Mouse (Mus musculus): Measurements from ENCODE around the gene CN725425. TPM values are rescaled to one million over a fixed set of nuclear protein-coding genes. Genes with fewer than 3 reads are reported as not detected.

The CN725425 gene
- polyA plus RNA-seq, 1 experiment from 2014 or later, result not detected

DNA sequence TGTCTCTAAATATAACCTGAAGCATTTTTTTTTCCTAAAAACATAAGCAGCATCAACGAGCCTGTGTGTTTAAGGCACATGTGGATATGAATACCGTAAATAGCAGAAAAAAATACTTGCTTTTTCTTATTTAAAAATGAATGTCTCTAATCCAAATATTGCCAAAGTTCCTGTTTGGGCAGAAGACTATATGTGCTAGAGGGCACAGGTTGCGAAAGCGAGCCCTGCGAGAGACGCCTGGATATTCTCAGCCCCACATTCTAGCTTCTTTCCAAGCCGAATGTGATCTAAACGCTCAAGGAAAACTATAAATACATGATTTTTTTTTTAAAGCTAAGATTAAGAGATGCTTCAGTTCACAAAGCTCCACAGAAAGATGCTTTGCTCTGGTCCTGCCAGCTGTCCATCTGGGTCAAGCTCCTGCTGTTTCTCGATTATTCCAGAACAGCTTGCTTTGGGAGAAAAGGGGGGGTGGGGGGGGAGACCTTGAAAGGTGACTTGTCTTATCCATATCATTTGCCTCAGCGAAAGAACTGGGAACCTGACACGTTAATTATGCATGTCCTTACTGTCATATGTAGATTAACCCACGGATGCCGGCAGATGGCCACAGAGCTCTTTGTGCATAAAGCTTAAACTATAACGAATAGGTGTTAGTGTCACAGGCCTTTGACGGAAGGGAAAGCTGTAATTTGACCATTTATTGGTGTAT, 19.2 kb upstream of the CN725425 start:
- H3K4me3 ChIP-seq, result no peak overlapping the region
- no peaks in the 10 kb centered on the region for H3K36me3 ChIP-seq (replicated peaks)
- no peaks in the 10 kb centered on the region for H3K27me3 ChIP-seq (replicated peaks)
- H3K4me2 ChIP-seq, result no peak overlapping the region
- no peak for ATAC-seq (replicated peaks)
- no peak overlapping the region for H3K27ac ChIP-seq
- no peak overlapping the region for H3K9ac ChIP-seq
- 44% methylated on average over 15 of the region's 15 CpGs for WGBS
- 0 out of 2 replicates have a peak, but pooled peaks cover 4% of the 10 kb centered on the region for H3K4me1 ChIP-seq
- no peaks in the 10 kb centered on the region for H3K9me3 ChIP-seq

DNA sequence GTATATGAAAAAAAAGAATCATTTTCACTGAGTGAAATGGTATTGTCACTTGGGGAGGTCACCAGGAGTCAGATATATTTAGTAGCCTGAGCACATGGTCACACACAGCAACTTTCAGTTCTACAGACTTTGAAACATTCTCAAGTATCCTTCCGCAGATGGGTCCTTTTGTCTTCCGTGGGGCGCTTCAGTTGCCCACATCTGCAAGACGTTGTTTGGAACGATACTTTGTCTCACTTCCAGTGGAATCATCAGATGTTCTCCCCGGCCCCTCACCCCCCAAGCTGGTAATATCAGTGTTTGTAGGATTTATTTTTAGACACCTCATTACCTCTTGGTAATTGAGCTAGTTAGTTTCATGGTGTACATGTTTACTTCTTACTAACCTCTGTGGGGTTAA, 12.9 kb upstream of the CN725425 start:
- Histone ChIP-seq H3K36me3 (replicated peaks) (no peaks in the 10 kb centered on the region), H3K4me1 (peaks cover 16% of the 10 kb centered on the region), H3K9me3 (no peaks in the 10 kb centered on the region), H3K27ac (no peak overlapping the region), H3K4me3 (no peak overlapping the region), H3K9ac (no peak overlapping the region), H3K27me3 (replicated peaks) (no peaks in the 10 kb centered on the region), H3K4me2 (no peak overlapping the region)
- WGBS, result 82% methylated on average over 6 of the region's 6 CpGs
- ATAC-seq (replicated peaks), result no peak

DNA sequence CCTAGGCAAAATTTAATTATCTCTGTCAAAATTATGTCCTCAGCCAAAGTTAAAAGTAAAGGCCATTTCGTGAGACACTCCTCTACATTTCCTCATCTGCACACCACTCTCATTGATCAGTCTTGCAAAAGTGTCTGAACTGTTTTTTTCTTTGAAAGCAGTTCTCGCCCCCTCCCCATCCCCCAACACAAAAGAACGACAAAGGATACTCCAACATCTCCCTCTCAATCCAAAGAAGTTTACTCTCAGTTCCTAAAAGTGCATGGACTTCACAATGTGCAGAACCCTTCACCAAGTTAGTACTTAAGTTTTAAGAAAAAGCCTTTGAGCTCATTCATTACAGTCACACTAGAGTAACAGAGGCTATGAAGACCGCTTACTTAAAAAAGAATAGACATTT, 9.3 kb upstream of the CN725425 start:
- Histone ChIP-seq H3K36me3 (replicated peaks) (no peaks in the 10 kb centered on the region), H3K9me3 (no peaks in the 10 kb centered on the region), H3K4me3 (peak overlapping the region; percentile 55), H3K27me3 (replicated peaks) (no peaks in the 10 kb centered on the region), H3K4me2 (peak overlapping the region; percentile 93), H3K4me1 (peaks cover 19% of the 10 kb centered on the region), H3K9ac (peak overlapping the region; percentile 58; the same call in 1 of the 2 replicates), H3K27ac (no peak overlapping the region)
- no peak for ATAC-seq (replicated peaks)
- 9% methylated on average over 4 of the region's 4 CpGs for WGBS

DNA sequence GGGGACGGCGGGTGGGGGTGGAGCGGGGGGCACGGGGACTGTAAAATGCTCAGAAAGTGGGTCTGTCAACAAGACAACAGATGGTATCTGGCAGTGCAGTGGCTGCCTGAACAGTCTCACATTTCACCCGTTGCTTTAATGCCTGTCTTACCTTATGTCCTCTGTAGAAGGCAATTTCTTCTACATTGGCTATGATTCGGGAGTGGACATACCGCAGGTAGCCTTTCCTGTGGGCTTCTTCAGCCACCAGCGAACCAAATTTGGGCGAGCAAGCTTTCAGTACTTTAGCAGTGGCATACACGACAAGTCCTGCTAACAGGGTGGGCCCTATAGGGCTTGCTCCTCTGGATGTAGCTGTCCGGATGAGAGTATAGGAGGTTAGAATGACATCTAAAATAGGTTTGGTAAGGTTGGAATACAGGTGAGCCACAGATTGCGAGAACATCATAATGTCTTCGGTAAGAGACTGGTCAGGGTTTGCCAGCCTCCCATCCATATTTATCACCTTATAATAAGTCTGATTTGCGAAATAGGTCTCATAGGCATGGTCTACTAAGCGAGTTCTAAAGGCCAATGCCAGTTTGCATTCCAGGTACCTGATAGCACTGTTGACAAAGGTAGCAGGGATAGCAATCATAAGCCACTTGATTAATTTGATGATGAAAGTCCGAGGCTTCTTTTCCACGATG, 8.6 kb upstream of the CN725425 start:
- Histone ChIP-seq H3K4me1 (peaks cover 19% of the 10 kb centered on the region), H3K27me3 (replicated peaks) (no peaks in the 10 kb centered on the region)
- peak; percentile 18; the same call in 1 of the 2 replicates for ATAC-seq (replicated peaks)

DNA sequence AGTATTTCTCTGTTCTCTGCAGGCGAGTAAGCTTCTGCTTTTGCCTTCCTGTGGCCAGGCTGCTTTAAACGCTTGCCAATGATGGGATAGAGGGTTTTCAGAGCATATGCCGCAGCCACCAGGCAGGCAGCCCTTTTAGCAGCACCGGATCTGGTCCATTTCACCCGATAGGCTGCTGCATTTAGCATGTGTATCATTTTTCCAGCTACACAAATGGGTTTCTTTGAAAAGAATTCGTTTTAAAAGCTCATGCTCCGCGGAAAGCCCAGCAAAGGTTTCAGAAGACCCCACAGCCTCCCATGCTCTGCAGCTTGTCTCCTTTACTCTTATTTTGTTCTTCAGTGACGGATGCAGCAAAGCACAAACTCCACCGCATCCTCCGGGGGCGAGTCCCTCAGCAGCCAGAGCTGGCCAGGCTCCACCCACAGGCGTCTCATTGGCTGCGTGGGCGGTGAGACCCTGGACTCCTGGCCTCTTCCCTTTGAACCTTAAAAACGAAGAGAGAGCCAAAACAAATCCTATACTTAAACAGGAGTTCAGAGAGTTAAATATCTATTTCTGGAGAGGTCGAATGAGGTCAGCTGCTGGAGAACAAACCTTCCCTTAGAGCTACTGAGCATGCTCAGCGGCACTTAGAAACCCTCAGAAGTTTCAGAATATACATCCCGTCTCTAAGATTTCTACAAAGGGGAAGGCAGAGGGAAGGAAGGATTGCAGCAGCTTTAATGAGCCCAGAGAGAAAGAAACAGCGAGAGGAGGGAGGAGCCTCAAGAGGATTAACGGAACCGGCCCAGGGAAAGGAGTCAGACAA, 7.7 kb upstream of the CN725425 start, which contains the start of gene Abcd2:
TSS of gene Abcd2 (minus strand) at position 388 of the 811 bp plus-strand sequence.
- ATAC-seq (replicated peaks), result peak; percentile 96
- H3K4me3 ChIP-seq, result peak within 1 kb of the TSS; percentile 55
- peak within 1 kb of the TSS; percentile 79 for H3K27ac ChIP-seq
- peak within 1 kb of the TSS; percentile 58 for H3K9ac ChIP-seq
- H3K36me3 ChIP-seq (replicated peaks), result no peaks in the 10 kb centered on the region
- H3K27me3 ChIP-seq (replicated peaks), result no peaks in the 10 kb centered on the region
- WGBS, result under 1% methylated on average over 22 of the region's 22 CpGs
- H3K4me2 ChIP-seq, result peak within 1 kb of the TSS; percentile 93
- H3K9me3 ChIP-seq, result no peaks in the 10 kb centered on the region
- H3K4me1 ChIP-seq, result peaks cover 19% of the 10 kb centered on the region

More for the DNA sequence above, 8.6 kb upstream of the CN725425 start:
- no peaks in the 10 kb centered on the region for H3K36me3 ChIP-seq (replicated peaks)
- peak overlapping the region; percentile 93 for H3K4me2 ChIP-seq
- H3K9me3 ChIP-seq, result no peaks in the 10 kb centered on the region
- peak overlapping the region; percentile 79 for H3K27ac ChIP-seq
- peak overlapping the region; percentile 55 for H3K4me3 ChIP-seq
- 12% methylated on average over 17 of the region's 17 CpGs for WGBS
- H3K9ac ChIP-seq, result peak overlapping the region; percentile 58

DNA sequence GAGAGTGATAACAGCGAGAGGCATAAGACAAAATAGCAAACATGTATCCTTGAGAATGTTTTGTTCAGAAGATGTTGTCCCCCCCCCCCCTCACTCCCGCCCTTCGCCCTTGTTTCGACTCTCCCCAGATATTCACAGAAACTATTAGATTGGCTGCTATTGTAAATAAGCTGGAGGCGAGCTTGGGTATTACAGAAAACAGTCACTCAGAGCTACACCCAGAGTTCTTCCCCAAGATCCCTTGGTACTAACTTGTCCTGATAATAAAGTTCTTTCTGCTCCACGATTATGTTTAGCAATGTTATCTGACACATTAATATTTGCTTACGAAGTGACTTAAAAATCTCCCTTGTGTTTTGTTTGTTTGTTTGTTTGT, 7.1 kb upstream of the CN725425 start:
- Histone ChIP-seq H3K27me3 (replicated peaks) (no peaks in the 10 kb centered on the region), H3K9me3 (no peaks in the 10 kb centered on the region), H3K27ac (peak overlapping the region; percentile 79), H3K36me3 (replicated peaks) (no peaks in the 10 kb centered on the region), H3K4me3 (peak overlapping the region; percentile 55), H3K9ac (peak overlapping the region; percentile 58), H3K4me1 (peaks cover 19% of the 10 kb centered on the region), H3K4me2 (peak overlapping the region; percentile 93)
- ATAC-seq (replicated peaks), result peak; percentile 63
- 10% methylated on average over 7 of the region's 7 CpGs for WGBS

DNA sequence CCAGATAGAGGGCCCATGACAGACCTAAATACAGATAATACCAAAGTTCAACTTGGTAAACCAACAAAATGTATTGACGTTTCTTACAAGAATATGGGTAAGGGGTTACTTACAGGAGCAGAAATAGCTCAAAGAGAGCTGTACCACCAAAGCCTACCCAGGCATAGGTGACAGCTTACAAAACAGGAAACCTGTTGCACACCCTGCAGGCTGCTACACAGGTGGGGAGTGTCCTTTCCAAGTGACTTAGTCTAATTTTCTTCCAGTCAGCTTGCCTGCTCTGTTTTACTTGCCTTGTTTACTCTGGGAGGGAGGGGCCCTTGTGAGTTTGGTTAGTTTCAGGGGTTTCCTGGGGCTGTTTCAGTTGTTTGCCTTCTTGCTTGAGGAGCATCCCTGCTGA, 1.5 kb downstream of the CN725425 start:
- H3K9ac ChIP-seq, result no peak overlapping the region
- H3K4me2 ChIP-seq, result no peak overlapping the region
- no peaks in the 10 kb centered on the region for H3K36me3 ChIP-seq (replicated peaks)
- no peak overlapping the region for H3K4me3 ChIP-seq
- H3K4me1 ChIP-seq, result no peaks in the 10 kb centered on the region
- ATAC-seq (replicated peaks), result no peak
- H3K27me3 ChIP-seq (replicated peaks), result no peaks in the 10 kb centered on the region
- H3K27ac ChIP-seq, result no peak overlapping the region
- no peaks in the 10 kb centered on the region for H3K9me3 ChIP-seq
- WGBS, result 80% methylated on average over 1 of the region's 1 CpGs

DNA sequence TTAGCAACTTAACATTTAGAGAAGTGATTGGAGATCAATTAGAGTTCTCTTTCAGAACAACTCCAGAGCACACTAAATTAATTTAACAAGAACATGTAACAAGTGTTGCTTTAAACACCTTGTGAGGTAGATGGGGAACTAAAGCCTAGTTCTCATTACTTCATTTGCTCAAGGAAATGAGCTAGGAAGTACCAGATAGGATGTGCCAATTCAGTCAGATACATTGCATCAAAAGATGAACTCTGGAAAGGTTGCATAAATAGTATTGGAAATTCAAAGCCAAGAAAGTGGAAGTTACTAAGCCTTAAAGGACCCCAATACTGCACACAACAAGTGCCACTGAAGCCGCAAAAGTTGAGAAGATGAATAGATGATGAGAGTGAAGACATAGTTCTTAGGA, 3.2 kb downstream of the CN725425 start:
- no peaks in the 10 kb centered on the region for H3K27me3 ChIP-seq (replicated peaks)
- ATAC-seq (replicated peaks), result no peak
- WGBS, result 88% methylated on average over 1 of the region's 1 CpGs
- H3K9me3 ChIP-seq, result no peaks in the 10 kb centered on the region
- H3K4me2 ChIP-seq, result no peak overlapping the region
- no peaks in the 10 kb centered on the region for H3K36me3 ChIP-seq (replicated peaks)
- no peak overlapping the region for H3K9ac ChIP-seq
- H3K4me1 ChIP-seq, result no peaks in the 10 kb centered on the region
- no peak overlapping the region for H3K27ac ChIP-seq
- H3K4me3 ChIP-seq, result no peak overlapping the region

DNA sequence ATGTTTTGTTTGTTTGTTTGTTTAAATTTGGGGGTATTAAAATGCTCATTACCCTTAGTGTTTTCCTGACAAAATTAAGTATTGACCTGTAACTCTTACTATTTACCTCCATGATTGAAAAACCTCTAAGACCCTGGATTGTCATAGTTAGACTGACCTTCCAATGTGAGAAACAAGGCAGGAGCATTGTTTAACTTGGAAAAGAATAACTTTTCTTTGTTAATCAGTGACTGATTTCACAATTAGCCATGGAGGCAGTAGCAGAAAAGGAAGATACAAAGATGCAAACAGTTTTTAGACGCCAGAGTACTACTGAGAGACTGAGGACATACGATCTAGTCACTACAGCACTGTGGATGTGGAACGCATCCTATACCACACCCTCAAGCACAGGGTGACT, 4.2 kb downstream of the CN725425 start:
- no peaks in the 10 kb centered on the region for H3K27me3 ChIP-seq (replicated peaks)
- no peak overlapping the region for H3K9ac ChIP-seq
- H3K9me3 ChIP-seq, result no peaks in the 10 kb centered on the region
- H3K4me2 ChIP-seq, result no peak overlapping the region
- 92% methylated on average over 3 of the region's 3 CpGs for WGBS
- no peak for ATAC-seq (replicated peaks)
- H3K27ac ChIP-seq, result no peak overlapping the region
- H3K4me3 ChIP-seq, result no peak overlapping the region
- no peaks in the 10 kb centered on the region for H3K4me1 ChIP-seq
- no peaks in the 10 kb centered on the region for H3K36me3 ChIP-seq (replicated peaks)

DNA sequence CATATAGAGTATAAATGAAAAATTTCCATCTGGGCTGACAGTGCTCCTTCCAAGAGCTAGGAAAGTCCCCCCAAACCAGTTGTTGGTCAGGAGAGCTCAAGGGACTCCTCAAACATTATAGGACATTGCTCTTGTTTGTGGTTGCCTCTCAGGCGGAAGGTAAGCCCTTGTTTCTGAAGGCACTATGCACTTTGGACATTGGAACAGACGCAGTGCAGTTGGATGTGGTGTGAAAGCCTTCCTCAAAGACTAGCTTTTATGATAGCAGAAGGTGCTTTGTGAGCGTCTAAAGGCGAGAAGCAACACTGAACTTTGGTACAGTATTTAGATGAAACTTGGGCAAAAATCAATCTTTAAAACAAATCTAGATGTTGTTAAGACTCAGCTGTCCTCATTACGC, 7.2 kb downstream of the CN725425 start:
- Histone ChIP-seq H3K36me3 (replicated peaks) (no peaks in the 10 kb centered on the region), H3K4me3 (no peak overlapping the region), H3K9ac (no peak overlapping the region), H3K4me1 (no peaks in the 10 kb centered on the region), H3K27ac (no peak overlapping the region), H3K9me3 (no peaks in the 10 kb centered on the region), H3K27me3 (replicated peaks) (no peaks in the 10 kb centered on the region), H3K4me2 (no peak overlapping the region)
- 96% methylated on average over 5 of the region's 5 CpGs for WGBS
- no peak for ATAC-seq (replicated peaks)

DNA sequence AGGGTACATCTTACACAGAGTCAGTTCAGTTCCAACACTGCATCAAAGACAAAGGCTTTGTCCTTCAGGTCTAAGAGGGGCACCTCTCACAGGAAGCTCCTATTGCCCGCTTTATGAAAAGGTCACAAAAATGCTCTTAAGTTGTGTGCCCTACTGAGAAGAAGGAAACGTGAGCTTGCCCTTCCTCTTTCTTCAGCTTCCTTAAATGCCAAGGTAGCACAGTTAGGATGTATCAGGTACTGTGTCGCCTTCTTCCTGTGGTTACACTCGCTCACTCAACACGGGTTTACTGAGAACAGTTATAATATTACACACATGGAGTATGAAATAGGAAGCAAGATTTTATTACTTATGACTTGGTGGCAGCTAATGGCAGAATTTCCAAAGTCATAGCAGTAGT, 38.0 kb downstream of the CN725425 start:
- no peak overlapping the region for H3K9ac ChIP-seq
- ATAC-seq (replicated peaks), result no peak
- no peaks in the 10 kb centered on the region for H3K27me3 ChIP-seq (replicated peaks)
- H3K4me2 ChIP-seq, result no peak overlapping the region
- WGBS, result 88% methylated on average over 5 of the region's 5 CpGs
- no peaks in the 10 kb centered on the region for H3K4me1 ChIP-seq
- H3K9me3 ChIP-seq, result no peaks in the 10 kb centered on the region
- H3K27ac ChIP-seq, result no peak overlapping the region
- no peaks in the 10 kb centered on the region for H3K36me3 ChIP-seq (replicated peaks)
- no peak overlapping the region for H3K4me3 ChIP-seq

DNA sequence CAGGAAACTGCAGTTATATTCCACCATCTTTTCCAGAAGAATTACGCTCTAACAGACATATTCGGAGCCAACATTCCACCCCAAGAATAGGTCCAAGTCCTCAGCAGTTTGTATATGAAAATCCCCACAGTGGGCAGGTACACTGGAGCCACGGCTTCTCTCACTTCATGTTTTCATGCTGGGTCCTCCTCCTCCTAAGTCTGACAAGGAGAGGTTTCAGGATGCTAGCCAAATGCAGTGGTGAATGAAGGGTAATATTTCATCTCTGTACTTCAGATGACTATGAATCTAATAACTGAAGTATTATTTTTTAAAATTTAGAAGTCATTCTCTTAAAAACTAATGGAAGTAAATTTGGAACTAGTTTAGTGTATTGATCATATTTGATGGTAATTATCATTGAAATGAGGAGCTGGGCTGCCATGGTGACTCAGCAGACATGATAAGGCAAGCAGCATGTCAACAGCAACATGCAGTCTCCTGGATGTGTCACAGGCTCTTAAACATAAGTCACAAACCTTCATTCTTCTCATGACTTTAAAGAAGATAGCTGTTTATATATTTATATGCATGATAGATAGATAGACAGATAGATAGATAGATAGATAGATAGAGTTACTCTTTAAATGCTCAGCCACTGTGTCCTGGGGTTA, 41.5 kb downstream of the CN725425 start:
- 85% methylated on average over 3 of the region's 3 CpGs for WGBS
- Histone ChIP-seq H3K9ac (no peak overlapping the region), H3K4me1 (no peaks in the 10 kb centered on the region), H3K36me3 (replicated peaks) (no peaks in the 10 kb centered on the region), H3K4me2 (no peak overlapping the region), H3K9me3 (no peaks in the 10 kb centered on the region), H3K27me3 (replicated peaks) (no peaks in the 10 kb centered on the region), H3K4me3 (no peak overlapping the region), H3K27ac (no peak overlapping the region)
- ATAC-seq (replicated peaks), result no peak

Measured in midbrain, embryonic 15.5 days (tissue).